Mouse (Mus musculus): ENCODE measurements at regions not wholly inside any gene's neighbourhood (a gene's known extent, or its start where the extent isn't known, plus 50 kb on each side); places are given as distances from the start of the nearest gene placed in this dataset.

DNA sequence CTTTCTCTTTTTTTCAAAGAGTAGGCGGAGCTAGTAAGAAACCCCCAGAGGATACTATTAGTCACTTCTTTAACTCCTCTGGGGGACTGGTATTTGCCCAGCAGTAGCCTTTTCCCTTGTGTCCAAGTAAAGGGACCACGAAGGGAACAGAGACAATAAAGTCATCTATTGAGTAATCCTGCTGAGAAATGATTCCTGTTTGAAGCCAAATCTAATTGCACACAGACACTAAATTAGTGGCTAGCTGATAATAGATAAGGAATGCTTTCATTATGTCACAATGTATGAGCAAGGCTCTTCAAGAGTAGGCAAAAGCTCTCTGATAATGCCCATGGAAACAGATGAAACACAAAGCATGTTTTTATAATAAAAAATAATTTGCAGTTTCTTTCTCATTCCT, 201.9 kb upstream of the Gm21897 start:
- 53% methylated on average over 2 of the region's 2 CpGs for WGBS
- H3K4me1 ChIP-seq (ENCODE audit: control insufficient read depth, insufficient read depth, low read length) = no peaks in the 10 kb centered on the region
- H3K27ac ChIP-seq (replicated peaks; ENCODE audit: insufficient read depth, low read depth, low read length) = no peak overlapping the region
- H3K79me2 ChIP-seq (ENCODE audit: control insufficient read depth, insufficient read depth, low read length) = no peaks in the 10 kb centered on the region
- TF ChIP-seq CTCF (IDR thresholded peaks at IDR 0.05; ENCODE audit: low read depth, low read length) (no peak), POLR2A (IDR thresholded peaks at IDR 0.05; ENCODE audit: extremely low read depth, insufficient read depth, low read length) (no peak)
- no peak overlapping the region for H3K9ac ChIP-seq (ENCODE audit: low read depth, low read length)
- no peaks in the 10 kb centered on the region for H3K36me3 ChIP-seq (ENCODE audit: control insufficient read depth, insufficient read depth, low read length)
- no peak overlapping the region for H3K4me3 ChIP-seq (ENCODE audit: insufficient read depth, low read depth, low read length)
- no peaks in the 10 kb centered on the region for H3K27me3 ChIP-seq (ENCODE audit: control insufficient read depth, insufficient read depth, low read length)
- no peak for DNase-seq (ENCODE audit: extremely low read depth, low read depth, low spot score)

- Histone ChIP-seq H3K27ac (replicated peaks; ENCODE audit: insufficient read depth, low read depth, low read length) (no peak overlapping the region), H3K9ac (ENCODE audit: low read depth, low read length) (no peak overlapping the region), H3K4me3 (ENCODE audit: insufficient read depth, low read depth, low read length) (no peak overlapping the region), H3K27me3 (ENCODE audit: control insufficient read depth, insufficient read depth, low read length) (no peaks in the 10 kb centered on the region), H3K79me2 (ENCODE audit: control insufficient read depth, insufficient read depth, low read length) (no peaks in the 10 kb centered on the region), H3K36me3 (ENCODE audit: control insufficient read depth, insufficient read depth, low read length) (no peaks in the 10 kb centered on the region), H3K4me1 (ENCODE audit: control insufficient read depth, insufficient read depth, low read length) (no peaks in the 10 kb centered on the region)
- peak; percentile 15 for DNase-seq (ENCODE audit: extremely low read depth, low read depth, low spot score)
- WGBS = 76% methylated on average over 1 of the region's 1 CpGs
- TF ChIP-seq POLR2A (IDR thresholded peaks at IDR 0.05; ENCODE audit: extremely low read depth, insufficient read depth, low read length) (no peak), CTCF (IDR thresholded peaks at IDR 0.05; ENCODE audit: low read depth, low read length) (no peak)
Observed at GRCm38 (mm10) chr16:15119799-15120198, 197.5 kb upstream of the Gm21897 start.

GRCm38 (mm10) chr16:15128996-15129395, 188.3 kb upstream of the Gm21897 start:
- Histone ChIP-seq H3K27me3 (ENCODE audit: control insufficient read depth, insufficient read depth, low read length) (no peaks in the 10 kb centered on the region), H3K79me2 (ENCODE audit: control insufficient read depth, insufficient read depth, low read length) (no peaks in the 10 kb centered on the region), H3K36me3 (ENCODE audit: control insufficient read depth, insufficient read depth, low read length) (no peaks in the 10 kb centered on the region), H3K27ac (replicated peaks; ENCODE audit: insufficient read depth, low read depth, low read length) (no peak overlapping the region), H3K9ac (ENCODE audit: low read depth, low read length) (no peak overlapping the region), H3K4me3 (ENCODE audit: insufficient read depth, low read depth, low read length) (no peak overlapping the region), H3K4me1 (ENCODE audit: control insufficient read depth, insufficient read depth, low read length) (no peaks in the 10 kb centered on the region)
- WGBS = 73% methylated on average over 2 of the region's 2 CpGs
- DNase-seq (ENCODE audit: extremely low read depth, low read depth, low spot score) = no peak
- TF ChIP-seq CTCF (IDR thresholded peaks at IDR 0.05; ENCODE audit: low read depth, low read length) (no peak), POLR2A (IDR thresholded peaks at IDR 0.05; ENCODE audit: extremely low read depth, insufficient read depth, low read length) (no peak)

- DNase-seq (ENCODE audit: extremely low read depth, low read depth, low spot score) = no peak
Observed at GRCm38 (mm10) chr16:15129806-15130205, 187.5 kb upstream of the Gm21897 start.

DNA sequence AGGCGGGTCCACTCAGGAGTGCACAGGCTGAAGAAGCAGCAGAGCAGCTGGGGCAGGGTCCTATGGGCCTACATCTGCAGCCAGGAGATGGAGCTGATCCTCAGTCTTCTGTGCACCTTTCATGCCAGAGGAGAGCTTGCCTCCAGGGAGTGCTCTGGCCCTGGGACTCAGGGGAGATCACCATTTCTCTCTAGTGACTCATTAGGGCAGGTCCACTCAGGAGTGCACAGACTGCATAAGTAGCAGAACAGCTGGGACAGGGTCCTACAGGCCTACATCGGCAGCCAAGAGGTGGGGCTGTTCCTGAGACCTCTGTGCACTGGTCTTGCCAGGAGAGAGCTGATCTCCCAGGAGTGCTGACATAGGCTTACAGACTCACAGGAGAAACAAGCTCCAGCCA, 159.4 kb upstream of the Gm21897 start:
- Histone ChIP-seq H3K79me2 (ENCODE audit: control insufficient read depth, insufficient read depth, low read length) (no peaks in the 10 kb centered on the region), H3K27me3 (ENCODE audit: control insufficient read depth, insufficient read depth, low read length) (no peaks in the 10 kb centered on the region), H3K9ac (ENCODE audit: low read depth, low read length) (no peak overlapping the region), H3K4me1 (ENCODE audit: control insufficient read depth, insufficient read depth, low read length) (no peaks in the 10 kb centered on the region), H3K27ac (replicated peaks; ENCODE audit: insufficient read depth, low read depth, low read length) (no peak overlapping the region), H3K4me3 (ENCODE audit: insufficient read depth, low read depth, low read length) (no peak overlapping the region), H3K36me3 (ENCODE audit: control insufficient read depth, insufficient read depth, low read length) (no peaks in the 10 kb centered on the region)
- TF ChIP-seq CTCF (IDR thresholded peaks at IDR 0.05; ENCODE audit: low read depth, low read length) = no peak
- TF ChIP-seq POLR2A (IDR thresholded peaks at IDR 0.05; ENCODE audit: extremely low read depth, insufficient read depth, low read length) = no peak
- 72% methylated on average over 2 of the region's 2 CpGs for WGBS
- DNase-seq (ENCODE audit: extremely low read depth, low read depth, low spot score) = no peak

More at GRCm38 (mm10) chr16:15129806-15130205, 187.5 kb upstream of the Gm21897 start:
- H3K27me3 ChIP-seq (ENCODE audit: control insufficient read depth, insufficient read depth, low read length) = no peaks in the 10 kb centered on the region
- H3K4me3 ChIP-seq (ENCODE audit: insufficient read depth, low read depth, low read length) = no peak overlapping the region
- H3K36me3 ChIP-seq (ENCODE audit: control insufficient read depth, insufficient read depth, low read length) = no peaks in the 10 kb centered on the region
- H3K9ac ChIP-seq (ENCODE audit: low read depth, low read length) = no peak overlapping the region
- TF ChIP-seq POLR2A (IDR thresholded peaks at IDR 0.05; ENCODE audit: extremely low read depth, insufficient read depth, low read length) = no peak
- TF ChIP-seq CTCF (IDR thresholded peaks at IDR 0.05; ENCODE audit: low read depth, low read length) = no peak
- H3K4me1 ChIP-seq (ENCODE audit: control insufficient read depth, insufficient read depth, low read length) = no peaks in the 10 kb centered on the region
- H3K79me2 ChIP-seq (ENCODE audit: control insufficient read depth, insufficient read depth, low read length) = no peaks in the 10 kb centered on the region
- H3K27ac ChIP-seq (replicated peaks; ENCODE audit: insufficient read depth, low read depth, low read length) = no peak overlapping the region
- 88% methylated on average over 2 of the region's 2 CpGs for WGBS

DNA sequence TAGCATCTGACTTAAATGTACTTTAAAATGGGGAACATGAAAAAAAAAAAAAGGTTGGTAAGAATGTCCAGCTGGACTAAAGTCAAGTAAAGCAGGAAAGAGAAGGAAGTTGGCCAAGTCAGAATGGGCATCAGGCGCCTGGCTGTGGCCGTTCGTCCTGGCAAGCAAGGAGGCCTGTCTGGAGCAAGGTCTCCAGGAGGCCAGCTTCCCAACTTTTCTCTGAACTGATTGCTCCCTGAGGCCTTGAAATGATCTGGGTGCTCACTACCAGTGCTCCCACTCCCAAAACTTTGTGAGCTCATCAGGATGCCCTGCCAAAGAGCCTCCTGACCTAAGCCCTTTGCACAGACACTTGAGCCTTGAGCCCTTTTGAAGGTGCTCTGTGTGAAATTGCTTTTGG, 141.7 kb upstream of the Gm21897 start:
- DNase-seq (ENCODE audit: extremely low read depth, low read depth, low spot score) = no peak
- H3K27ac ChIP-seq (replicated peaks; ENCODE audit: insufficient read depth, low read depth, low read length) = no peak overlapping the region
- no peak overlapping the region for H3K4me3 ChIP-seq (ENCODE audit: insufficient read depth, low read depth, low read length)
- H3K27me3 ChIP-seq (ENCODE audit: control insufficient read depth, insufficient read depth, low read length) = no peaks in the 10 kb centered on the region
- TF ChIP-seq CTCF (IDR thresholded peaks at IDR 0.05; ENCODE audit: low read depth, low read length) (no peak), POLR2A (IDR thresholded peaks at IDR 0.05; ENCODE audit: extremely low read depth, insufficient read depth, low read length) (no peak)
- H3K36me3 ChIP-seq (ENCODE audit: control insufficient read depth, insufficient read depth, low read length) = no peaks in the 10 kb centered on the region
- H3K4me1 ChIP-seq (ENCODE audit: control insufficient read depth, insufficient read depth, low read length) = no peaks in the 10 kb centered on the region
- no peaks in the 10 kb centered on the region for H3K79me2 ChIP-seq (ENCODE audit: control insufficient read depth, insufficient read depth, low read length)
- no peak overlapping the region for H3K9ac ChIP-seq (ENCODE audit: low read depth, low read length)
- WGBS = 88% methylated on average over 3 of the region's 3 CpGs
